Mouse (Mus musculus): ENCODE results near the gene Vti1a. TPM values are rescaled to one million over a fixed set of nuclear protein-coding genes. Genes with fewer than 3 reads are reported as not detected.

Vti1a gene
- polyA plus RNA-seq, 1 experiment from 2014 or later: 32.1 TPM

DNA sequence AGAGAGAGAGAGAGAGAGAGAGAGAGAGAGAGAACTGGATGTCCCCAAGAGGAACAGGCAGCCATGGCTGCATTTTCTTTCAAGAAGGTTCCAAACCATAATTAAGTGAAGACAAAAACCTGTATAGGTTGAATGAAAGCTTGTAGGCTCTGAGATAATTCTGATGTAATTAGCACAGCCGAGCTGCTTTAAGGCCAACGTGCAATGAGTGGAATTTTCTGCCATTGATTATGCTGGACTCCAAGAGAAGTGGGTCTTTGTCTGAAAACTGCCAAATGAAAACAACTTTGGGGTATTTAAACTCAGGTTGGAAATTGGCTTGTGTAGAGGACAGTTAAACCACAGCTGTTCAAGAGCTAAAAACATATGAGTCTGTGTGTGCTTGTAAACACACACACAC lies 281.2 kb downstream of the Vti1a start:
- DNase-seq (ENCODE audit: low spot score): no peak
- Histone ChIP-seq H3K9me3 (no peaks in the 10 kb centered on the region), H3K27ac (no peak overlapping the region), H3K4me3 (no peak overlapping the region), H3K4me1 (replicated peaks) (peaks cover 60% of the 10 kb centered on the region), H3K36me3 (no peaks in the 10 kb centered on the region), H3K27me3 (ENCODE audit: insufficient read depth, poor library complexity, severe bottlenecking) (peaks cover 19% of the 10 kb centered on the region)
- 73% methylated on average over 2 of the region's 2 CpGs for WGBS

DNA sequence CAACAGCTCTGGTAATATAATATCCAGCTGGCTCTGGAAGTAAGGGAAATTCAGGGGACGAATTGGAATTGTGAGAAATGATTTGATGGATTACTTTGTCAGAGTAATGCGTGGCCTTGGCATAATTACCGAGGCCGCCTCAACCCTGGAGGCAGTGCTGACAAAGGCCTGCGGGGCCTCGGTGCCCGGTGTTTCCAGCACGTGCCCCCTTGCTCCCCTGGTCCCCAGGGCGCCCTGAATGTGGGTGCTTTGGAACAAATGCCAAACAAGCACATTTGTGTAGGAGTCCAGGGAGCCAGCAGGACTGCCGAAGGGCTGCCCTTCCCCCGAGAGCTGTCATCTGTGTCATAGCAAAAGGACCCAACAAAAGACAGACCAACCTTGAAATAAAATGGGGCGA lies 281.9 kb downstream of the Vti1a start:
- Histone ChIP-seq H3K27me3 (ENCODE audit: insufficient read depth, poor library complexity, severe bottlenecking) (peaks cover 17% of the 10 kb centered on the region), H3K36me3 (no peaks in the 10 kb centered on the region), H3K27ac (peak overlapping the region; percentile 75), H3K4me1 (replicated peaks) (peaks cover 57% of the 10 kb centered on the region), H3K4me3 (no peak overlapping the region), H3K9me3 (no peaks in the 10 kb centered on the region)
- WGBS: 59% methylated on average over 12 of the region's 12 CpGs
- DNase-seq (ENCODE audit: low spot score): no peak

GRCm38 (mm10) chr19:55599124-55599523 lies 283.0 kb downstream of the Vti1a start:
- no peak for DNase-seq (ENCODE audit: low spot score)
- peaks cover 47% of the 10 kb centered on the region for H3K4me1 ChIP-seq (replicated peaks)
- H3K4me3 ChIP-seq: no peak overlapping the region
- peaks cover 17% of the 10 kb centered on the region for H3K27me3 ChIP-seq (ENCODE audit: insufficient read depth, poor library complexity, severe bottlenecking)
- 63% methylated on average over 6 of the region's 6 CpGs for WGBS
- no peaks in the 10 kb centered on the region for H3K9me3 ChIP-seq
- H3K36me3 ChIP-seq: no peaks in the 10 kb centered on the region
- H3K27ac ChIP-seq: peak overlapping the region; percentile 66

DNA sequence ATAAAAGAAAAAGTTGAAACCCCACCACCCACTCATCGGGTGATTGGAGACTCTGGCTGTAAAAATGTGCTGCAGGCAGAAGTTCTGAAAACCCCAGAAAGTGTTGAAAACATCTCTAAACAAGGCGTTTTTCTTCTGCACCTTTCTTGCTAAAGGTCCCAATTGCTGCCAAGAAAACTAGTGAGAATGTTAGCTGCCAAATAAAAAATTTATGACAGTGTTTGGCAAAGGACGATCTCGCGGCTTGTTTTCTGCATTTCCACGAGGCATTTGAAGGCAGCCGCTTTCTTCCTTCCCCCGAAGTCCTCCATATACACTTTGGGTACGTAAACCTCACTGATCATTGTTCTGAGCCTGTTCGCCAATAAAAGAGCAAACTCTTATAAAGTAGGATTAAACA lies 291.6 kb downstream of the Vti1a start:
- H3K36me3 ChIP-seq: no peaks in the 10 kb centered on the region
- 91% methylated on average over 10 of the region's 10 CpGs for WGBS
- peaks cover 9% of the 10 kb centered on the region for H3K4me1 ChIP-seq (replicated peaks)
- H3K27me3 ChIP-seq (ENCODE audit: insufficient read depth, poor library complexity, severe bottlenecking): peaks cover 8% of the 10 kb centered on the region
- no peak for DNase-seq (ENCODE audit: low spot score)
- H3K9me3 ChIP-seq: no peaks in the 10 kb centered on the region
- no peak overlapping the region for H3K4me3 ChIP-seq
- no peak overlapping the region for H3K27ac ChIP-seq

DNA sequence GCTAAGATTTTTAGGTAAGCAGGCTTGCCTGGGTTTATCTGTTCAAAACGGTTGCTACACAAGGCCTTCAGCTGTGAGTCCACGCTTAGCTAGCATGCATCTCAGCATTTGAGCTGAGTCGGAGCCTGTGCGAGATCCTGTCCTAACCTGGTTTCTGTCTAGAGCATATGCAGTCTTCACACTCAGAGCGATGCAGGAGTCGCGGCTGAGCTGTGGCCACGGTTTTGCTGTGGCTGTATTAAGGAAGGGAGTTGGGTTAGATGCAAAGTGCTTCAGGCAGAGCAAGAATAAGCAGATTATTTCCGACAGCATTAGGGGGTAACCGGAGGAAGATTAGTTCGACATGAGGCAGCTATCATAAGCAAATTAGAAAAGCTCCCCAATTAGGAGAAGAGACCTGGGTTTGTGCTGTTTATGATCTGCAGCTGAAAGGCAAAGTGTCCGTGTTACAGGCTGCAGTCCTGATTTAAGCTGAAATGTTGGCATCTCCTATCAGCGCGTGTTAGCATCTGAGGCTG lies 292.8 kb downstream of the Vti1a start:
- DNase-seq (ENCODE audit: low spot score): no peak
- no peaks in the 10 kb centered on the region for H3K9me3 ChIP-seq
- WGBS: 87% methylated on average over 14 of the region's 14 CpGs
- no peak overlapping the region for H3K4me3 ChIP-seq
- H3K27ac ChIP-seq: no peak overlapping the region
- peaks cover 12% of the 10 kb centered on the region for H3K27me3 ChIP-seq (ENCODE audit: insufficient read depth, poor library complexity, severe bottlenecking)
- H3K4me1 ChIP-seq (replicated peaks): peaks cover 14% of the 10 kb centered on the region
- H3K36me3 ChIP-seq: no peaks in the 10 kb centered on the region

DNA sequence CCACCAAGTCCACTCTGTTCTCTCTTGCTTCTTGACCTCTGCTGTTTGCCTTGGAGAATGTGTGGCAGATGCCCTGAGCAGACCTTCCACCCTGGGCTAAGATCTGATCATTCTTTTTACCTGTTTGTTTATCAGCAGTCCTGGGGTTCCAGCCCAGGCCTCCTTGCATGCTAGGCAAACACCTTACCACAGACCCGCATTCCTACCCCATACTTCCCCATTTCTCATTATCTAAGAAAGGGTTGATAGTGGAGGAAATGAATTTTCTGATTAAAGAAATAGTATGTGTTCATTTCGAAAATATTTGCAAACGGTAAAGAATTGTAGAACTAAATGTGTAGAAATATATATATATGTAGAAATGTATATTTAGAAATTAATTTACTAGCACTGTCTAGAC lies 293.7 kb downstream of the Vti1a start:
- peaks cover 16% of the 10 kb centered on the region for H3K27me3 ChIP-seq (ENCODE audit: insufficient read depth, poor library complexity, severe bottlenecking)
- no peak overlapping the region for H3K4me3 ChIP-seq
- 91% methylated on average over 3 of the region's 3 CpGs for WGBS
- no peaks in the 10 kb centered on the region for H3K9me3 ChIP-seq
- no peaks in the 10 kb centered on the region for H3K36me3 ChIP-seq
- H3K4me1 ChIP-seq (replicated peaks): peaks cover 14% of the 10 kb centered on the region
- DNase-seq (ENCODE audit: low spot score): no peak
- H3K27ac ChIP-seq: no peak overlapping the region

GRCm38 (mm10) chr19:55615743-55616142 lies 299.6 kb downstream of the Vti1a start:
- no peaks in the 10 kb centered on the region for H3K36me3 ChIP-seq
- H3K4me3 ChIP-seq: no peak overlapping the region
- H3K27me3 ChIP-seq (ENCODE audit: insufficient read depth, poor library complexity, severe bottlenecking): peaks cover 17% of the 10 kb centered on the region
- no peak for DNase-seq (ENCODE audit: low spot score)
- H3K9me3 ChIP-seq: no peaks in the 10 kb centered on the region
- 87% methylated on average over 5 of the region's 5 CpGs for WGBS
- no peak overlapping the region for H3K27ac ChIP-seq
- peaks cover 29% of the 10 kb centered on the region for H3K4me1 ChIP-seq (replicated peaks)

DNA sequence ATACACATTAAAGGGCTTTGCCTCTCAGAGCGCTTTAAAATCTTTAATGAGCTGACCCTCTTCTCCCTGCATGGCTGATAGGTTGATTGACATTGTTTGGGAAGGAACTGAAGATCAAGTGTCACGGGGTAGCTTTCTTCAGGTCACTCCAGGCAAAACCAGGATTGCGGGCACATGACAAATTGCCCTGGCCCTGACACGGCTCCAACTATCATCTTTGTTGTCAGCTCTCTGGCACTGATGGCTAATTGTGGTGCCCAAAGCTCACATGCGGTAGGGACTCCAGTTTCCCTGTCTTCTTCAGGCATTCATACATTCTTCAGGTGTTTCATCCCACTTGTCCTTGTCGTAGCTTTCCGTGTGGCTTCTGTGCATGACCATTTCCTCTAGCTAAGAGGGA lies 300.2 kb downstream of the Vti1a start:
- Histone ChIP-seq H3K27me3 (ENCODE audit: insufficient read depth, poor library complexity, severe bottlenecking) (peaks cover 22% of the 10 kb centered on the region), H3K4me1 (replicated peaks) (peaks cover 34% of the 10 kb centered on the region), H3K4me3 (no peak overlapping the region), H3K27ac (no peak overlapping the region), H3K9me3 (no peaks in the 10 kb centered on the region), H3K36me3 (no peaks in the 10 kb centered on the region)
- WGBS: 86% methylated on average over 7 of the region's 7 CpGs
- no peak for DNase-seq (ENCODE audit: low spot score)

DNA sequence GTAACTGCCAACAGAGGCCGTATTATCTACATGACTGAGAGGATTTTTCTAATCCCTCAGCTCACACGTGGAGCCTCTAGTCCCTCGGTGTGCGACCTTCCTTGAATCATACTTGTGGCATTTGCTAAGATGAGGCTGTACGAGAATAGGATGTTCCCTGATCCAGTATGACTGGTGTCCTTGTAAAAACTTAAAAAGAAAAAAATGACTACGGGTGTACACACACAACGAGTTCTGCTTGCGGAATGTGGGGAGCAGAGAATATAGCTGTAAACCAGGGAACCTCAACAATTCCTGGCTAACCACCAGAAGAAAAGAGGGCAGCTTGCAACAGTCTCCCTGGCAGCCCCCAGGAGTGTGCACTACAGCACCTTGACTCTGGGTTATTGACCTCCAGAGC lies 300.8 kb downstream of the Vti1a start:
- WGBS: 96% methylated on average over 8 of the region's 8 CpGs
- H3K27ac ChIP-seq: no peak overlapping the region
- H3K27me3 ChIP-seq (ENCODE audit: insufficient read depth, poor library complexity, severe bottlenecking): peaks cover 26% of the 10 kb centered on the region
- no peaks in the 10 kb centered on the region for H3K9me3 ChIP-seq
- no peak overlapping the region for H3K4me3 ChIP-seq
- DNase-seq (ENCODE audit: low spot score): no peak
- H3K4me1 ChIP-seq (replicated peaks): peaks cover 40% of the 10 kb centered on the region
- H3K36me3 ChIP-seq: no peaks in the 10 kb centered on the region

DNA sequence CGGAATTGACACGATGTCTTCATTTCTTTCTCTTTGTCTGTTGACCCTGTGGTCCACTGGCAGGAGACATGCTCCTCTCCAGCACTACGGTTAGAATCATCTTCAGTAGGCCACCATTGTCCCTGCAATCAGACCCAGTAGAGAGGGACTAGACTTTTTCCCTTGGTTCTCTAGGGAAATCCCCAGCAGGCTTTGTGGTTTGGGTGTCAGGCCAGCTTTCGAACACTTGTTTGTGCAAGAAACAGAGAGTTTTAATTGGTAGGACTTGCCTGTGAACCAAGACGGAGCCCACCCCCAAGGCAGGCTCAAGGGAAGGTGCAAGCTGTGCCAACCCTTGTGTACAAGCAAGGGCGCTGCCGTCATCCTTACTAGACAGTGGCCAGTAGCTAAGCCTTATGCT lies 302.5 kb downstream of the Vti1a start:
- Histone ChIP-seq H3K4me1 (replicated peaks) (peaks cover 41% of the 10 kb centered on the region), H3K4me3 (no peak overlapping the region), H3K36me3 (no peaks in the 10 kb centered on the region), H3K27me3 (ENCODE audit: insufficient read depth, poor library complexity, severe bottlenecking) (peaks cover 26% of the 10 kb centered on the region), H3K9me3 (no peaks in the 10 kb centered on the region), H3K27ac (no peak overlapping the region)
- no peak for DNase-seq (ENCODE audit: low spot score)
- 94% methylated on average over 7 of the region's 7 CpGs for WGBS

GRCm38 (mm10) chr19:55620411-55621008 lies 304.4 kb downstream of the Vti1a start:
- DNase-seq (ENCODE audit: low spot score): no peak
- 76% methylated on average over 14 of the region's 14 CpGs for WGBS
- H3K27ac ChIP-seq: no peak overlapping the region

GRCm38 (mm10) chr19:55621011-55621625 lies 305.0 kb downstream of the Vti1a start:
- Histone ChIP-seq H3K27ac (0 out of 2 replicates have a peak overlapping the region, but pooled peaks have one; percentile 16), H3K4me1 (replicated peaks) (peaks cover 52% of the 10 kb centered on the region), H3K27me3 (ENCODE audit: insufficient read depth, poor library complexity, severe bottlenecking) (peaks cover 19% of the 10 kb centered on the region), H3K9me3 (no peaks in the 10 kb centered on the region), H3K4me3 (no peak overlapping the region), H3K36me3 (no peaks in the 10 kb centered on the region)
- DNase-seq (ENCODE audit: low spot score): no peak
- 75% methylated on average over 12 of the region's 12 CpGs for WGBS

More at GRCm38 (mm10) chr19:55620411-55621008, 304.4 kb downstream of the Vti1a start:
- Histone ChIP-seq H3K36me3 (no peaks in the 10 kb centered on the region), H3K9me3 (no peaks in the 10 kb centered on the region), H3K27me3 (ENCODE audit: insufficient read depth, poor library complexity, severe bottlenecking) (peaks cover 19% of the 10 kb centered on the region), H3K4me1 (replicated peaks) (peaks cover 52% of the 10 kb centered on the region), H3K4me3 (no peak overlapping the region)

- no peak overlapping the region for H3K4me3 ChIP-seq
- peak overlapping the region; percentile 59 for H3K27ac ChIP-seq
- H3K27me3 ChIP-seq (ENCODE audit: insufficient read depth, poor library complexity, severe bottlenecking): peaks cover 16% of the 10 kb centered on the region; the same call in 1 of the 2 replicates
- no peak for DNase-seq (ENCODE audit: low spot score)
- H3K9me3 ChIP-seq: no peaks in the 10 kb centered on the region
- 74% methylated on average over 18 of the region's 18 CpGs for WGBS
- peaks cover 61% of the 10 kb centered on the region for H3K4me1 ChIP-seq (replicated peaks)
- no peaks in the 10 kb centered on the region for H3K36me3 ChIP-seq
Observed at GRCm38 (mm10) chr19:55622821-55623220, 306.7 kb downstream of the Vti1a start.

Data from hindbrain, embryonic 10.5 days (tissue).